Mouse (Mus musculus) midbrain, embryonic 11.5 days (tissue): ENCODE measurements at regions not wholly inside any gene's neighbourhood (a gene's known extent, or its start where the extent isn't known, plus 50 kb on each side); places are given as distances from the start of the nearest gene placed in this dataset.

Experiments
- ATAC-seq: fragments of 200-750 bp; cut with Nextera tagmentation; 2 replicates; pipeline ENCODE4 v1.8.0; 2017; ENCODE audit warnings: moderate TSS enrichment, moderate library complexity; ENCODE audit not compliant: low FRiP score
- DNase-seq: peaks from one replicate; pipeline ENCODE4 v3.0.0; 2015; ENCODE audit warnings: low spot score; ENCODE audit errors: missing footprints
- H3K27ac ChIP-seq: fragments of 300-500 bp; sonication (generic); 2 replicates; pipeline ENCODE4 v1.5.1; 2014; ENCODE audit warnings: low read depth, low read length
- H3K27me3 ChIP-seq: fragments of 300-500 bp; sonication (generic); 2 replicates; pipeline ENCODE4 v1.6.1; 2014; ENCODE audit warnings: mild to moderate bottlenecking, low read length, moderate library complexity, mixed read lengths; ENCODE audit not compliant: control insufficient read depth, insufficient read depth
- H3K36me3 ChIP-seq: fragments of 300-500 bp; sonication (generic); 2 replicates; pipeline ENCODE4 v1.6.1; 2014; ENCODE audit warnings: mild to moderate bottlenecking, low read length, moderate library complexity, mixed read lengths; ENCODE audit not compliant: control insufficient read depth, insufficient read depth
- H3K4me1 ChIP-seq: fragments of 300-500 bp; sonication (generic); 2 replicates; pipeline ENCODE4 v1.6.1; 2014; ENCODE audit warnings: low read length; ENCODE audit not compliant: control insufficient read depth, insufficient read depth
- H3K4me2 ChIP-seq: fragments of 300-500 bp; sonication (generic); 2 replicates; pipeline ENCODE4 v1.6.1; 2014; ENCODE audit warnings: mild to moderate bottlenecking, moderate library complexity
- H3K4me3 ChIP-seq: fragments of 300-500 bp; sonication (generic); 2 replicates; pipeline ENCODE4 v1.5.1; 2014; ENCODE audit warnings: low read depth, low read length
- H3K9ac ChIP-seq: fragments of 300-500 bp; sonication (generic); 2 replicates; pipeline ENCODE4 v1.6.1; 2014; ENCODE audit warnings: low read length
- H3K9me3 ChIP-seq: fragments of 300-500 bp; sonication (generic); 2 replicates; pipeline ENCODE4 v1.6.1; 2016; ENCODE audit warnings: low read length; ENCODE audit not compliant: control insufficient read depth
- WGBS: fragments of 180-500 bp; shearing (Covaris S2); extraction: QIAGEN DNeasy Blood & Tissue Kit; methylation state at CpG from one replicate; pipeline ENCODE4 v1.1.7; 2014; 5-methylcytosine and 5-hydroxymethylcytosine counted together

- no peak overlapping the region for H3K9ac ChIP-seq
- H3K9me3 ChIP-seq, result no peaks in the 10 kb centered on the region
- ATAC-seq (no peak), DNase-seq (no peak)
- H3K4me1 ChIP-seq, result no peaks in the 10 kb centered on the region
- H3K27ac ChIP-seq, result no peak overlapping the region
- no peak overlapping the region for H3K4me2 ChIP-seq
- H3K4me3 ChIP-seq, result no peak overlapping the region
- no peaks in the 10 kb centered on the region for H3K27me3 ChIP-seq
- no peaks in the 10 kb centered on the region for H3K36me3 ChIP-seq
- 81% methylated on average over 3 of the region's 3 CpGs for WGBS
Measured at GRCm38 (mm10) chr15:33862224-33862752, 495.4 kb downstream of the 9430069I07Rik start.

GRCm38 (mm10) chr15:33825435-33826088, 532.1 kb downstream of the 9430069I07Rik start:
- Histone ChIP-seq H3K27ac (no peak overlapping the region), H3K4me2 (no peak overlapping the region), H3K4me3 (no peak overlapping the region), H3K36me3 (no peaks in the 10 kb centered on the region), H3K4me1 (no peaks in the 10 kb centered on the region), H3K9me3 (no peaks in the 10 kb centered on the region), H3K27me3 (no peaks in the 10 kb centered on the region), H3K9ac (no peak overlapping the region)
- WGBS, result 91% methylated on average over 1 of the region's 1 CpGs
- DNase-seq (no peak), ATAC-seq (no peak)

GRCm38 (mm10) chr15:33824826-33825225, 532.8 kb downstream of the 9430069I07Rik start:
- no peaks in the 10 kb centered on the region for H3K27me3 ChIP-seq
- DNase-seq (no peak), ATAC-seq (no peak)
- WGBS, result 87% methylated on average over 3 of the region's 3 CpGs
- H3K36me3 ChIP-seq, result no peaks in the 10 kb centered on the region
- H3K9ac ChIP-seq, result no peak overlapping the region
- no peak overlapping the region for H3K27ac ChIP-seq
- H3K4me1 ChIP-seq, result no peaks in the 10 kb centered on the region
- H3K9me3 ChIP-seq, result no peaks in the 10 kb centered on the region
- H3K4me2 ChIP-seq, result no peak overlapping the region
- H3K4me3 ChIP-seq, result no peak overlapping the region

- no peak for DNase-seq
- 88% methylated on average over 2 of the region's 2 CpGs for WGBS
- H3K4me2 ChIP-seq, result no peak overlapping the region
Measured at GRCm38 (mm10) chr15:33780960-33781359, 576.7 kb downstream of the 9430069I07Rik start.

GRCm38 (mm10) chr15:33759496-33759895, 598.2 kb downstream of the 9430069I07Rik start:
- WGBS, result 78% methylated on average over 6 of the region's 6 CpGs
- H3K27ac ChIP-seq, result no peak overlapping the region
- DNase-seq, result no peak
- H3K4me2 ChIP-seq, result no peak overlapping the region
- H3K9ac ChIP-seq, result no peak overlapping the region
- H3K27me3 ChIP-seq, result no peaks in the 10 kb centered on the region
- ATAC-seq, result no peak
- H3K4me1 ChIP-seq, result no peaks in the 10 kb centered on the region
- no peak overlapping the region for H3K4me3 ChIP-seq
- H3K9me3 ChIP-seq, result no peaks in the 10 kb centered on the region
- no peaks in the 10 kb centered on the region for H3K36me3 ChIP-seq

More at GRCm38 (mm10) chr15:33780960-33781359, 576.7 kb downstream of the 9430069I07Rik start:
- Histone ChIP-seq H3K4me3 (no peak overlapping the region), H3K4me1 (no peaks in the 10 kb centered on the region), H3K27ac (no peak overlapping the region), H3K36me3 (no peaks in the 10 kb centered on the region), H3K9ac (no peak overlapping the region), H3K9me3 (no peaks in the 10 kb centered on the region), H3K27me3 (no peaks in the 10 kb centered on the region)
- ATAC-seq, result no peak

- no peak overlapping the region for H3K9ac ChIP-seq
- H3K4me2 ChIP-seq, result no peak overlapping the region
- no peak overlapping the region for H3K4me3 ChIP-seq
- 85% methylated on average over 1 of the region's 1 CpGs for WGBS
- ATAC-seq (no peak), DNase-seq (no peak)
- no peaks in the 10 kb centered on the region for H3K36me3 ChIP-seq
- H3K9me3 ChIP-seq, result no peaks in the 10 kb centered on the region
- no peak overlapping the region for H3K27ac ChIP-seq
- no peaks in the 10 kb centered on the region for H3K4me1 ChIP-seq
- H3K27me3 ChIP-seq, result no peaks in the 10 kb centered on the region
Measured at GRCm38 (mm10) chr15:33758771-33759170, 598.9 kb downstream of the 9430069I07Rik start.
